ENCODE assay signal across 8 mouse cellular contexts in genomic region chr2:139678275-139679140, GRCm38 (mm10). TPM values are rescaled to one million over a fixed set of nuclear protein-coding genes. Genes with fewer than 3 reads are reported as not detected.
DNase-seq lines count a peak whose midpoint lies in the region; ATAC-seq and TF ChIP-seq lines count a peak whose summit lies in the region.

No protein-coding gene starts in this region.

- no peak for ATAC-seq in erythroblast, adult 5-6 weeks (replicated peaks; ENCODE audit: low FRiP score, poor library complexity, severe bottlenecking)
- ATAC-seq in megakaryocyte-erythroid progenitor cell, adult 5-6 weeks (replicated peaks; ENCODE audit: low FRiP score, low TSS enrichment, poor library complexity, severe bottlenecking): peak; percentile 43; the same call in 1 of the 2 replicates

- no peak for TF ChIP-seq CTCF in small intestine, adult 2 months (IDR thresholded peaks at IDR 0.05; ENCODE audit: extremely low read depth, insufficient read length, insufficient replicate concordance, low read depth, low read length)

- no peaks in the 10 kb centered on the region; the same call in 1 of the 2 replicates for H3K9me3 ChIP-seq in erythroblast, embryonic 14.5 days (ENCODE audit: control insufficient read depth, low read length)

- H3K36me3 ChIP-seq in erythroblast, embryonic 14.5 days (ENCODE audit: control insufficient read depth): no peaks in the 10 kb centered on the region
- no peaks in the 10 kb centered on the region for H3K36me3 ChIP-seq in small intestine, adult 2 months (ENCODE audit: control insufficient read depth, insufficient read depth, low read length)

- H3K4me1 ChIP-seq in erythroblast, embryonic 14.5 days (ENCODE audit: control insufficient read depth): no peaks in the 10 kb centered on the region
- H3K4me1 ChIP-seq in small intestine, adult 2 months (ENCODE audit: control insufficient read depth, insufficient read depth, insufficient read length, low read length): peaks cover 2% of the 10 kb centered on the region; the same call in 1 of the 2 replicates

- H3K27ac ChIP-seq in small intestine, adult 2 months (ENCODE audit: insufficient read depth, low read depth, low read length): no peak overlapping the region

- H3K27me3 ChIP-seq in erythroblast, embryonic 14.5 days (ENCODE audit: control insufficient read depth): peaks cover 52% of the 10 kb centered on the region
- peaks cover 23% of the 10 kb centered on the region for H3K27me3 ChIP-seq in small intestine, adult 2 months (ENCODE audit: control insufficient read depth, insufficient read depth, low read length)

- peak; percentile 87 for DNase-seq in embryo, embryonic 11 days
- peak; percentile 13 for DNase-seq in gastrocnemius, postnatal 25 days
- peak; percentile 7 for DNase-seq in induced T-regulatory cell, adult 2 months (ENCODE audit: low read depth)
- DNase-seq in left cerebral cortex, adult 8-10 months (ENCODE audit: low spot score in 2 of 2): peak; percentile 45 to 53

- H3K4me3 ChIP-seq in erythroblast, embryonic 14.5 days (replicated peaks): peak overlapping the region; percentile 36
- peak overlapping the region; percentile 66 for H3K4me3 ChIP-seq in small intestine, adult 2 months (ENCODE audit: low read depth, low read length)

- no peak for TF ChIP-seq POLR2A in small intestine, adult 2 months (IDR thresholded peaks at IDR 0.05; ENCODE audit: low read depth, low read length)

- 2% methylated on average over 82 of the region's 84 CpGs for WGBS in small intestine, adult 2 months

RNA-seq across cellular contexts. Expression of gene Ism1, which starts 0.5 kb away (rescaled TPM):
- polyA plus RNA-seq in erythroblast, embryonic 14.5 days (2012): not detected in 2 replicates
- total RNA-seq in erythroblast, adult 5-6 weeks (2015; ENCODE audit: low replicate concordance): not detected in 2 replicates
- total RNA-seq in erythroblast, adult 5-6 weeks (2017; ENCODE audit: low replicate concordance): not detected in 2 replicates
- total RNA-seq in gastrocnemius, postnatal 25 days (2021): under 1 TPM; 0.59 to 0.99 TPM
- total RNA-seq in left cerebral cortex, adult 8-10 months (2022): 1 to 10 TPM; 4.7 to 5.8 (median 5.4) TPM
- not detected in 2 replicates for total RNA-seq in megakaryocyte-erythroid progenitor cell, adult 5-6 weeks (2014; fragmentation: Nextera tagmentation)
- not detected in 2 replicates for total RNA-seq in megakaryocyte-erythroid progenitor cell, adult 5-6 weeks (2017)
- polyA plus RNA-seq in small intestine, adult 2 months (2012; rRNA removed): 0.35 and 0.42 TPM in 2 replicates

Comparison
In these comparisons a context has a peak if more than half of its experiments do, and no peak if none do; other contexts are left out.
1. DNase-seq: peak in every context shown above with its lines; median percentile 87 in embryo, embryonic 11 days; 49 in left cerebral cortex, adult 8-10 months; 13 in gastrocnemius, postnatal 25 days; 7 in induced T-regulatory cell, adult 2 months.